Mouse (Mus musculus): ENCODE data around the gene Scn4b. TPM values are rescaled to one million over a fixed set of nuclear protein-coding genes. Genes with fewer than 3 reads are reported as not detected.

Gene Scn4b
- polyA plus RNA-seq, 1 experiment = not detected

GRCm38 (mm10) chr9:45182521-45182920 is 44.3 kb downstream of the Scn4b start:
- Histone ChIP-seq H3K4me3 (replicated peaks) (no peak overlapping the region), H3K9me3 (0 out of 2 replicates have a peak, but pooled peaks cover 4% of the 10 kb centered on the region), H3K4me1 (peaks cover 3% of the 10 kb centered on the region; the same call in 1 of the 2 replicates), H3K36me3 (replicated peaks; ENCODE audit: low read length) (no peaks in the 10 kb centered on the region), H3K27me3 (replicated peaks) (peaks cover 82% of the 10 kb centered on the region)
- TF ChIP-seq FLI1 (IDR thresholded peaks at IDR 0.05; ENCODE audit: low read length) (no peak), GATA1 (IDR thresholded peaks at IDR 0.05; ENCODE audit: borderline replicate concordance, low read length) (no peak)

GRCm38 (mm10) chr9:45183266-45183665 is 45.1 kb downstream of the Scn4b start:
- no peaks in the 10 kb centered on the region for H3K36me3 ChIP-seq (replicated peaks; ENCODE audit: low read length)
- peaks cover 6% of the 10 kb centered on the region; the same call in 1 of the 2 replicates for H3K4me1 ChIP-seq
- 0 out of 2 replicates have a peak, but pooled peaks cover 4% of the 10 kb centered on the region for H3K9me3 ChIP-seq
- H3K27me3 ChIP-seq (replicated peaks) = peaks cover 83% of the 10 kb centered on the region
- H3K4me3 ChIP-seq (replicated peaks) = peak overlapping the region; percentile 43
- TF ChIP-seq FLI1 (IDR thresholded peaks at IDR 0.05; ENCODE audit: low read length) (no peak), GATA1 (IDR thresholded peaks at IDR 0.05; ENCODE audit: borderline replicate concordance, low read length) (no peak)

DNA sequence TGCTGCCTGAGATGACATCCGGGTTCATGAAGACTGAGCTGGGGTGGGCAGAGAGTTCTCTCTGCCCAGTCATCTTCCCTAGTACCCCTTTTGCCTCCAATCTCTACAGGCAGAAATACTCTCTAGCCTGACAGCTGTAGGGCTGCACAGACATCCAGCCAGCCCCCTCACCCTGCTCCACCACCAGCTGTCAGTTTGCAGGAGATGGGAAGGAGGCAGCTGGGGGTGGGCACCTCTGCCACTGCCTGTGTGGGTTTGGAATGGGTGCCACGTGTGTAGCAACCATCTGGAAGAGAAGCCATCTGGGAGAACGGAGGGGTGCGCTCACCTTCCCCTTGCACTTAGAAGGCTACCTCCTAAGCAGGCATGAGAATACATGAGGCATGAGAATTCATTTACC is 47.1 kb downstream of the Scn4b start:
- no peak overlapping the region for H3K4me3 ChIP-seq (replicated peaks)

GRCm38 (mm10) chr9:45188570-45189563 is 50.7 kb downstream of the Scn4b start:
- H3K4me3 ChIP-seq (replicated peaks) = no peak overlapping the region
- 0 out of 2 replicates have a peak, but pooled peaks cover 3% of the 10 kb centered on the region for H3K9me3 ChIP-seq
- peaks cover 66% of the 10 kb centered on the region for H3K27me3 ChIP-seq (replicated peaks)
- H3K4me1 ChIP-seq = 0 out of 2 replicates have a peak, but pooled peaks cover 3% of the 10 kb centered on the region
- TF ChIP-seq GATA1 (IDR thresholded peaks at IDR 0.05; ENCODE audit: borderline replicate concordance, low read length) (no peak), FLI1 (IDR thresholded peaks at IDR 0.05; ENCODE audit: low read length) (no peak)
- H3K36me3 ChIP-seq (replicated peaks; ENCODE audit: low read length) = no peaks in the 10 kb centered on the region

More for the DNA sequence above, 47.1 kb downstream of the Scn4b start:
- TF ChIP-seq GATA1 (IDR thresholded peaks at IDR 0.05; ENCODE audit: borderline replicate concordance, low read length) (no peak), FLI1 (IDR thresholded peaks at IDR 0.05; ENCODE audit: low read length) (no peak)
- peaks cover 78% of the 10 kb centered on the region for H3K27me3 ChIP-seq (replicated peaks)
- peaks cover 7% of the 10 kb centered on the region; the same call in 1 of the 2 replicates for H3K4me1 ChIP-seq
- H3K36me3 ChIP-seq (replicated peaks; ENCODE audit: low read length) = no peaks in the 10 kb centered on the region
- 0 out of 2 replicates have a peak, but pooled peaks cover 4% of the 10 kb centered on the region for H3K9me3 ChIP-seq

DNA sequence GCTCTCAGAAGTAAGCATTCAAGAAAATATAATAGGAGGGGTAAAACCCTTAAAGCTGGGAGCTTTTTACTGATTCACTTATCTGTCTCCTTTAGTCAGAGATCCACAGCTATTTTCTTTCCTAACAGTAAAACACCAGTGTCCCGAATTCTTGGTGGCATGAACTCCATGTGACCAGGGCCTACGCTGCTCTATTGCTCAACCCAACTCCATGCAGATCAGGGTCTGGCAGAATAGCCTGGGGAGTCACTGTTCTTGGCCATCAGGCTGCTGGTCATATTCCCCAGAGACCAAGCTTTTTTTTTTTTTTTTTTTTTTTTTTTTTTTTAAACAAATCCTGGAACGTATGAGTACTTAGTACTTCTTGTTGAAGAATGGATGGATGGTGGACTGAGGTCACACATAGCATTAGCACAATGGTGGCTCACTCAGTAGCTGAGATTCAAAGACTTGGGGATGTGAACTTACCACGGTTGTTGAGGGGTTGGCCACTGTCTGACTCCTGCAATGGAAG is 51.5 kb downstream of the Scn4b start:
- Histone ChIP-seq H3K36me3 (replicated peaks; ENCODE audit: low read length) (no peaks in the 10 kb centered on the region), H3K27me3 (replicated peaks) (peaks cover 65% of the 10 kb centered on the region), H3K9me3 (no peaks in the 10 kb centered on the region), H3K4me1 (0 out of 2 replicates have a peak, but pooled peaks cover 3% of the 10 kb centered on the region), H3K4me3 (replicated peaks) (no peak overlapping the region)
- no peak for TF ChIP-seq FLI1 (IDR thresholded peaks at IDR 0.05; ENCODE audit: low read length)
- no peak for TF ChIP-seq GATA1 (IDR thresholded peaks at IDR 0.05; ENCODE audit: borderline replicate concordance, low read length)

DNA sequence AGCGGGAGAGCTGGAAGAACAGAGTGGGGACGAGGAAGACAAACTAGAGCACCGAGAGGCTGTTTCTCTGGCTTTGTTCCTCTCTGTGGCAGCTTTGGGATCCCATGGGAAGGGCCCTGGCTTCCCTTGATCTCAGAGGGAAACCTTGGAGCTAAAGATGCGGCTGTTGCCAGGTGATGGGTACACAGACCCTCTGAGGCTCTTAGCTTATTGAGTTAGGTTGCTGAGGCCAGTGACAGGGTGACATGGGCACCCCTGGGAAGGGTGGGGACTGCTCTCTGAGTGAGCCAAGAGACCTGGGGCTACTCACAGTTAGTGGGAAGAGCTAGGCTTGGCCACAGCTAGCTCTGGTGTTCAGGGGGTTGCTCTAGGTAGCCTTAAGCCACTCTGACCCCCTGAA is 57.3 kb downstream of the Scn4b start:
- no peaks in the 10 kb centered on the region for H3K9me3 ChIP-seq
- no peak for TF ChIP-seq FLI1 (IDR thresholded peaks at IDR 0.05; ENCODE audit: low read length)
- TF ChIP-seq GATA1 (IDR thresholded peaks at IDR 0.05; ENCODE audit: borderline replicate concordance, low read length) = no peak
- no peaks in the 10 kb centered on the region for H3K36me3 ChIP-seq (replicated peaks; ENCODE audit: low read length)
- peaks cover 73% of the 10 kb centered on the region for H3K27me3 ChIP-seq (replicated peaks)
- no peak overlapping the region for H3K4me3 ChIP-seq (replicated peaks)
- no peaks in the 10 kb centered on the region for H3K4me1 ChIP-seq

- no peaks in the 10 kb centered on the region for H3K9me3 ChIP-seq
- H3K27me3 ChIP-seq (replicated peaks) = peaks cover 81% of the 10 kb centered on the region
- H3K36me3 ChIP-seq (replicated peaks; ENCODE audit: low read length) = no peaks in the 10 kb centered on the region
- H3K4me1 ChIP-seq = no peaks in the 10 kb centered on the region; the same call in 1 of the 2 replicates
- TF ChIP-seq FLI1 (IDR thresholded peaks at IDR 0.05; ENCODE audit: low read length) (no peak), GATA1 (IDR thresholded peaks at IDR 0.05; ENCODE audit: borderline replicate concordance, low read length) (no peak)
- no peak overlapping the region for H3K4me3 ChIP-seq (replicated peaks)
These were observed 58.1 kb downstream of the Scn4b start for GRCm38 (mm10) chr9:45196125-45196830.

- no peak for TF ChIP-seq GATA1 (IDR thresholded peaks at IDR 0.05; ENCODE audit: borderline replicate concordance, low read length)
- TF ChIP-seq FLI1 (IDR thresholded peaks at IDR 0.05; ENCODE audit: low read length) = no peak
- H3K4me3 ChIP-seq (replicated peaks) = no peak overlapping the region
- H3K9me3 ChIP-seq = no peaks in the 10 kb centered on the region
- no peaks in the 10 kb centered on the region for H3K36me3 ChIP-seq (replicated peaks; ENCODE audit: low read length)
- peaks cover 83% of the 10 kb centered on the region for H3K27me3 ChIP-seq (replicated peaks)
- no peaks in the 10 kb centered on the region; the same call in 1 of the 2 replicates for H3K4me1 ChIP-seq
These were observed 59.4 kb downstream of the Scn4b start for GRCm38 (mm10) chr9:45197549-45197948.

- Histone ChIP-seq H3K4me3 (replicated peaks) (no peak overlapping the region), H3K36me3 (replicated peaks; ENCODE audit: low read length) (no peaks in the 10 kb centered on the region), H3K27me3 (replicated peaks) (peaks cover 74% of the 10 kb centered on the region), H3K9me3 (no peaks in the 10 kb centered on the region), H3K4me1 (peaks cover 13% of the 10 kb centered on the region)
- TF ChIP-seq GATA1 (IDR thresholded peaks at IDR 0.05; ENCODE audit: borderline replicate concordance, low read length) (no peak), FLI1 (IDR thresholded peaks at IDR 0.05; ENCODE audit: low read length) (no peak)
These were observed 63.2 kb downstream of the Scn4b start for GRCm38 (mm10) chr9:45201319-45201947.

Measured in megakaryocyte, embryonic 14.5 days (primary cell).